Mouse (Mus musculus) neural tube, embryonic 12.5 days (tissue): ENCODE measurements around the gene Mdk. TPM values are rescaled to one million over a fixed set of nuclear protein-coding genes. Genes with fewer than 3 reads are reported as not detected.

Experiments
- ATAC-seq: fragments of 200-750 bp; cut with Nextera tagmentation; 2 replicates; pipeline ENCODE4 v1.8.0; 2017; ENCODE audit warnings: low read depth, mild to moderate bottlenecking, moderate TSS enrichment, moderate library complexity; ENCODE audit not compliant: low FRiP score
- H3K27ac ChIP-seq: fragments of 300-500 bp; sonication (generic); 2 replicates; pipeline ENCODE4 v1.5.1; 2016
- H3K27me3 ChIP-seq: fragments of 300-500 bp; sonication (generic); replicated peaks from 2 replicates; pipeline ENCODE4 v1.6.1; 2016; ENCODE audit warnings: mild to moderate bottlenecking
- H3K36me3 ChIP-seq: fragments of 300-500 bp; sonication (generic); 2 replicates; pipeline ENCODE4 v1.6.1; 2016; ENCODE audit warnings: mild to moderate bottlenecking
- H3K4me1 ChIP-seq: fragments of 300-500 bp; sonication (generic); 2 replicates; pipeline ENCODE4 v1.6.1; 2016
- H3K4me2 ChIP-seq: fragments of 300-500 bp; sonication (generic); replicated peaks from 2 replicates; pipeline ENCODE4 v1.6.1; 2016; ENCODE audit warnings: mild to moderate bottlenecking
- H3K4me3 ChIP-seq: fragments of 300-500 bp; sonication (generic); 2 replicates; pipeline ENCODE4 v1.5.1; 2016
- H3K9ac ChIP-seq: fragments of 300-500 bp; sonication (generic); 2 replicates; pipeline ENCODE4 v1.6.1; 2016; ENCODE audit warnings: mild to moderate bottlenecking
- H3K9me3 ChIP-seq: fragments of 300-500 bp; sonication (generic); 2 replicates; pipeline ENCODE4 v1.6.1; 2016; ENCODE audit warnings: mild to moderate bottlenecking
- WGBS: fragments of 180-500 bp; shearing (Covaris S2); methylation state at CpG from one replicate; pipeline ENCODE4 v1.1.7; 2016; 5-methylcytosine and 5-hydroxymethylcytosine counted together
- polyA plus RNA-seq: library from polyadenylated mRNA; unstranded; fragments of >200 nt; fragmentation: Nextera tagmentation; extraction: Ambion mirVana; gene quantifications from 2 replicates; pipeline ENCODE4 v1.2.1, GENCODE M21; 2016

The Mdk gene
- polyA plus RNA-seq, 1 experiment from 2014 or later, result 774 TPM

DNA sequence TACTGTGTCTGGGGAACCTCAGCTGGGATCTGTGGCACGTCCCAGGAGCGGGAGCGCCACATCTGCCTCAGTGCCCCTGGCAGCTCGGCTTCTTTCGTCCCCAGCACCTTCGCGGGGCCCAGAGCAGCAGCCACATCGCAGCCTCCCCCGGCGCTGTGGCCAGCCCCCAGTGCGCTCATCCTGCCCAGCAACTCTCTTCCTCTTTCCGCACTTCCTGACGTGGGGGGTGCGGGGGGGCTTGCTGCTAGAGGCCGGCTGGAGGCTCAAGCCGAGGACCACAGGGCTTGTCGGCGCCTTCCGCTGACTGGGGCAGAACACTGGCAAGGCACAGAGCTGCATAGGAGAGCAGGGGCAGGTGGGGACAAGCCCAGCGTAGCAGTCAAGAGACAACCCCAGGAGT is 33.3 kb upstream of the Mdk start:
- no peaks in the 10 kb centered on the region for H3K9me3 ChIP-seq
- peak overlapping the region; percentile 13 for H3K4me3 ChIP-seq
- no peaks in the 10 kb centered on the region for H3K36me3 ChIP-seq
- H3K4me1 ChIP-seq, result peaks cover 20% of the 10 kb centered on the region
- H3K4me2 ChIP-seq, result peak overlapping the region; percentile 27
- H3K9ac ChIP-seq, result 0 out of 2 replicates have a peak overlapping the region, but pooled peaks have one; percentile 13
- no peak for ATAC-seq
- peaks cover 5% of the 10 kb centered on the region; the same call in 1 of the 2 replicates for H3K27me3 ChIP-seq
- H3K27ac ChIP-seq, result no peak overlapping the region
- 20% methylated on average over 20 of the region's 20 CpGs for WGBS

DNA sequence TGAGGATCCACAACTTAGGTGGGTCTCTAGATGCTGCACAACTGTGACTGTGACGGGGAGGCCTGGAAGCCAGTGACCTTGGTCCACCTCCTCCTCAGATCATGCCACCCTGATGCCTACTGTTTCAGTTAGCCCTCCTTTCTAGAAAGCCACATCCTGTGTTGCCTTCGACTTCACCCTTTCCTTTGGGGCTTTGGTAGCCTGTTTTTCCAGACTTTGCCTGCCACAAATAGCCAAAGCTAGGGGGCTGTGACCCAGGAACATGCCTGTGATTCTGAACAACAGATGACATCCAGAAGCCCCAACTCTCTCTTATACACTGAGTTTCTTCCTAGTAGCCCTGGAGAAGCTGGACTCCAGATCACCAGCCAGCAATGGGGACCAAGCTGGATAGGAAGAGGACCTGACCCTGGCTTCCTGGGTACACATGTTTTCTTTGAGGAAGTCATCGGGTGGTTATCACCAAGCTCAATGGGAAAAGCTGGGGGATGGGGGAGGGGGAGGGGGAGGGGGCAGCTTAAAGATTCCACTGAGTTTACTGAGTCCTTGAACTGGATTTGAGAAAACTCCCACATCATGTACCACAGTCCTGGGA is 32.6 kb upstream of the Mdk start:
- H3K27ac ChIP-seq, result no peak overlapping the region
- no peak for ATAC-seq
- 87% methylated on average over 3 of the region's 3 CpGs for WGBS
- H3K4me3 ChIP-seq, result no peak overlapping the region
- 0 out of 2 replicates have a peak, but pooled peaks cover 5% of the 10 kb centered on the region for H3K27me3 ChIP-seq
- peaks cover 25% of the 10 kb centered on the region for H3K4me1 ChIP-seq
- H3K9ac ChIP-seq, result no peak overlapping the region
- no peaks in the 10 kb centered on the region for H3K36me3 ChIP-seq
- peak overlapping the region; percentile 27; the same call in 1 of the 2 replicates for H3K4me2 ChIP-seq
- H3K9me3 ChIP-seq, result no peaks in the 10 kb centered on the region

DNA sequence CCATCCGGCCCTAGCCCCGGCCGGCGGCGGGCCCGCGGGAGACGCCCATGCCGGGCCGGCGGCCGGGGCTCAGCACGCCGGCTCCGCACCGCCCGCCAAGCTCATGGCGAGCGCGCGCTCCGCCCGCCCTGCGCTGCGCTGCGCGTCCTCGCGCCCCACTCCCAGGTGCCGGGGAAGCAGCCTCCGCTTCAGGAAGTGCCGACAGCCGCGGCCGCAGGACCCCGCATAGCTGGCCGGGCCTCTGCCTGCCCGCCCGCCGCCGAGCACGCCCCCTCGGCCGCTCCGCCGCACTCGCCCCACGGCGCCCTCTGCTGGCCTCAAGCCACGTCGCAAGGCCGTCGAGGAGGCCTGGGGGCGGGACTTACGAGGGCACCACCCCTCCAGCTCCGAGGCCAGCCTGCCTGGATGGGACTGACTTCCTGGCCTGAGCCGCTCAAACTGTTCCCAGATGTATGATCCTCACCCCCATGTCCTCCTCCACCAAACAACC is 31.4 kb upstream of the Mdk start:
- Histone ChIP-seq H3K4me3 (peak overlapping the region; percentile 86), H3K9me3 (no peaks in the 10 kb centered on the region), H3K4me1 (peaks cover 32% of the 10 kb centered on the region), H3K27me3 (0 out of 2 replicates have a peak, but pooled peaks cover 5% of the 10 kb centered on the region), H3K27ac (peak overlapping the region; percentile 32; the same call in 1 of the 2 replicates), H3K36me3 (no peaks in the 10 kb centered on the region), H3K4me2 (peak overlapping the region; percentile 84), H3K9ac (peak overlapping the region; percentile 92)
- WGBS, result under 1% methylated on average over 57 of the region's 57 CpGs
- peak; percentile 94 for ATAC-seq

DNA sequence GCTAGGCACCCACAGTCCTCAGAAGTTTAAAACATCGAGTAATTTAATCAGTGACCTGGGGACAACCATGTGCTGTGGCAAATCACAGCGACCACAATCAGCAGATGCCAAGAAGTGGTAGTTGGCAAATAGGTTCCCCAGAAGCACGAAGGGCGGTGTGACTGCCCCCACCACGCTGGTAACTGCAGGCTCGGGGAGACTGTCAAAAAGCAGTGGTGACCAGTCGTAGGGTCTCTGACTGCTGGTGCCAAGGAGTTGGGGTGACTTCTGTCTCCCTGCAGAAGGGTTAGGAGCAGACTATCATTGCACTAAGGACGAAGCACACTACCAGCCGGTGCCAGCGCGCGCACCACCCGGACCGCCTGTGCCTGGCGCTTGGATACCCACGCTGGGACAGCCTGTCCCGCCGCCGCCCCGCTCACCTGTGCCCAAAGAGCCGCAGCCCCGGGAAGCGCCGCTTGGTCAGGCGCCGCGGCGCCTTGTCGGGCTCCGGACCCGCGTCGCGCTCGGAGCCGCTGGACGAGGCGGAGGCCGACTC is 30.8 kb upstream of the Mdk start:
- Histone ChIP-seq H3K27ac (peak overlapping the region; percentile 32; the same call in 1 of the 2 replicates), H3K4me3 (peak overlapping the region; percentile 86), H3K4me2 (peak overlapping the region; percentile 84), H3K9me3 (no peaks in the 10 kb centered on the region), H3K9ac (peak overlapping the region; percentile 92), H3K36me3 (no peaks in the 10 kb centered on the region), H3K27me3 (0 out of 2 replicates have a peak, but pooled peaks cover 5% of the 10 kb centered on the region), H3K4me1 (peaks cover 32% of the 10 kb centered on the region)
- ATAC-seq, result peak; percentile 59
- under 1% methylated on average over 39 of the region's 39 CpGs for WGBS

DNA sequence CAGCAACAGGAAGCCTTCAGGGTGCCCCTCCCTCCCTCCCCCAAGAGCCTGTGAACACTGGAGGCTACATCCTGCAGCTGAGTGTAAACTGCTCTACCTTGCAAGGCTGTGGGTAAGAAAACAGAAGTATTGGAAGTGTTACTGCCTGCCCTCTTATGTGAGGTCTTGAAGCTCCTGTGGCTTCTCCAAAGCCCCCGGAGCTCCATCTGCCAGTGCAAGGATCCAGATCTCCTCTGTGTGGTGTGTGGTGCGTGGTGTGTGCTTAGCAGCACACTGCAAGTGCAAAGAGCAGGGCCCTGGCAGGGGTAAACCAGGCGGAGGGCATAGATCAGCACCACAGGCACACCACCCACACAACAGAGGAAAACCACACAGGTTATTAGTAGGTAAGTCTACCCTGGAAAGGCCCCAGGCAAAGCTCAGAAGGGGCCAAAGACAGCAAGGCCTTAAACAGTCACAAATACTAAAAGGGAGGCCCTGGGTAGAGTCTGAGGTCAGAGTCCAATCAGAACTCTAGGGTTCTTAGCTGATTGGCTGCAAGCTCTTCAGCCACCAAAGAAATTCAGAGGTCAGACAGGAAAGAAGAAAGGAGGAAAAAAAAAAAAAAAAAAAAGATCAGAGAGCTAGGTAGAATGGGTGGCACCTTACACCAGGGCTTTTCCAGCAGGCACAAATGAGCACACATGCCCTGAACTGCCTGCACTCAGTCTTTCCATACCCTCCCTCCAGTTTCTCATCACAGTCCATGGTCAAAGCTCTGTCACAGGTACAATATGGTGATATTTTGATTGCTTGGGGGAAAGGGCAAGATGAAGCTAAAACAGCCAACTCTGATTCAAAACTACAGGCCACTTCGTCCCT is 30.0 kb upstream of the Mdk start:
- H3K9me3 ChIP-seq, result no peaks in the 10 kb centered on the region
- WGBS, result 63% methylated on average over 4 of the region's 4 CpGs
- H3K4me2 ChIP-seq, result peak overlapping the region; percentile 84
- peaks cover 38% of the 10 kb centered on the region for H3K4me1 ChIP-seq
- H3K27ac ChIP-seq, result no peak overlapping the region
- ATAC-seq, result no peak
- H3K36me3 ChIP-seq, result no peaks in the 10 kb centered on the region
- H3K9ac ChIP-seq, result peak overlapping the region; percentile 92
- H3K27me3 ChIP-seq, result 0 out of 2 replicates have a peak, but pooled peaks cover 5% of the 10 kb centered on the region
- peak overlapping the region; percentile 86 for H3K4me3 ChIP-seq

DNA sequence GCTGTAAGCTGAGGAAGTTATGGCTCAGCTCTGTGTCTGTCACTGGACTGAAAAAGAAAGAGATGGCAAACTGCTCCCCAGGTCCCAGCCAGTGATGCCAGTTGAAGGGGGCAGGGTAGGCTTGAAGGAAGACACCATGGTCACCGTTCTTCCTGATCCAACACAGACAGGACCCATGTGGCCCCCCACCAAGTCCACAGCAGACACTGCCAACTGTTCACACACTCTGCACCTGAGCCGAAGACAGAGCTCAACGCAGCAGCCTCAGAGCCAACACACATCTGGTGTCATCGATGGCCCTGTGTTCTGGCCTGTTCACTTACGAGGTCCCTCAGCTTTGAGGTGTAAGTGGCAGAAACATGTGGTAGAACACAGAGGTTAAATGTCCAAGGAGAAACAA is 28.4 kb upstream of the Mdk start:
- no peak overlapping the region for H3K4me3 ChIP-seq
- no peak for ATAC-seq
- 94% methylated on average over 5 of the region's 5 CpGs for WGBS
- 0 out of 2 replicates have a peak, but pooled peaks cover 4% of the 10 kb centered on the region for H3K27me3 ChIP-seq
- peaks cover 41% of the 10 kb centered on the region for H3K4me1 ChIP-seq
- H3K36me3 ChIP-seq, result no peaks in the 10 kb centered on the region
- H3K4me2 ChIP-seq, result no peak overlapping the region
- no peak overlapping the region for H3K27ac ChIP-seq
- no peak overlapping the region for H3K9ac ChIP-seq
- no peaks in the 10 kb centered on the region for H3K9me3 ChIP-seq

DNA sequence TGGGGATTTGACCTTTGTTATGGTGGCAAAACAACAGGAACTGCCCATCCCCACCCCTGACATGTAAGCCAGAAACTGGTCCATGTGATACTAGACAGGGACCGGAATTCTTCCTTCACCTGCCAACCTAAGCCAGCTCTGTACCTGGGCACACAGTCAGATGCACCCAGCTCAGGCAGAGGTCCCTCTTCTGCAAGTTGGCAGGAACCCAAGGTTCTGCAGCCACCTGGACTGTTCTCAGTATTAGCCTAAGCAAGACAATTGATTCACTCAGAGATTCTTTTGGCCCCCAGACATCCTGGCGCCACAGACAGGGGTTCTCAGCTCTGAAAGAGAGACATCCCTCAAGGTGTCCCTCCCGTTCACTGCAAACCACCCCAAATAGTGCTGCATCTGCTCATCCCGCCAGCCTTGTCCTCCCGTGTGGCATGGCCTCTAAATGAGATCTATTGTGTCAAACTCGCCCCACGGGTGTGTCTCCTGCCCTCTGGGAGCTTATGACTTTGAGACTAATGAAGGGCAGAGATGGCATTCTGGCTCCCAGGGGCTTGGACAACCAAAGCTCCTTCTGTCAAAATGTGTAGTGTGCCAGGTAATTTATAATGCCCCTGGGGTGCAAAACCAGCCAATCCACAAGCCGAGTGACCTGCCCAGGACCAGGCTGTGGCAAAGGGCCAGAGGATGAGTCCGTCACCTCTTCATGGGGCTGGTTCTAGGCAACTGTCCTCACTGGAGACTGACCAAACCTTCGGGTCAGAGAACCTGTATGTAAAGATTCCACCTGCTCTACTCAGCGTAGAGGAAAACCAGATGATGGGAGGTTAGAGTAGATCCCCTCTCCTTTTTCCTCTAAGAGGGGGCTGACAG is 27.7 kb upstream of the Mdk start:
- Histone ChIP-seq H3K27me3 (no peaks in the 10 kb centered on the region), H3K36me3 (no peaks in the 10 kb centered on the region), H3K9ac (peak overlapping the region; percentile 5; the same call in 1 of the 2 replicates), H3K27ac (no peak overlapping the region), H3K9me3 (no peaks in the 10 kb centered on the region), H3K4me2 (no peak overlapping the region), H3K4me1 (peaks cover 38% of the 10 kb centered on the region), H3K4me3 (no peak overlapping the region)
- ATAC-seq, result no peak
- WGBS, result 70% methylated on average over 11 of the region's 11 CpGs

DNA sequence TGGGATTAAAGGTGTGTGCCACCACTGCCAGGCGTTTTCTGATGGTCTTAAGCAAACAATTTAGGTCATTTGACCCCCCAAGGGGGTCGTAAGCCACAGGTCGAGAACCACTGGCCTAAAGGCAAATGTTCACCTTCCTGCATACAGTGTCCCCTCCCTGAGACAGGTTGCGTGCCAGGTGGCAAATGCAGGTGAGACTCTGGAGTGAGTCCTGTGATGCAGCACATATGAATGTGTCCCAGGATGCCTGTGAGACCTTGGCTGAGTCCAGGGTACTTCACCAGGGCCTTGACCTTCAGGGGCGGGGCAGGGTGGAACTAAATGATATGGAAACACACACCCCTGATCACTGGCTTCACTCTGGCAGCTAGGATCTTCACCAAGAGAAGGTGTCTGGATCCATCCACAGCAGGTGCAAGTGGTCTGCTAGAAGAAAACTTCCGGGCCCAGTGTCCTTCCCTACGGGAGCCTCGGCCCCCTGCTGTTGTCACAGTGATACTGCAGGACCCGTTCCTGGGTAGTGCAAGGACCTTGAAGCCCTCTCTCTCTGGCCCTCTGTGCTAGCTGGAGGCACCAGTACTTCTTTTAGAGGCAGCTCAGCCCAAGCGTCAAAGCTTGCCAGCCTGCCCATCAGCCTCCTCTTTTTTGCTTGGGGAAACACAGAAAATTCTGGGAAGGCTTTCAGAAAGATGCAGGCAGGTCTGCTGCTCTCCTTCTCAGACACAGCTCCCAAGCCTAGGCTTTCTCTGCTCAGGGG is 26.8 kb upstream of the Mdk start:
- Histone ChIP-seq H3K9ac (no peak overlapping the region), H3K27ac (no peak overlapping the region; the same call in 1 of the 2 replicates), H3K4me2 (no peak overlapping the region), H3K36me3 (no peaks in the 10 kb centered on the region), H3K4me3 (no peak overlapping the region), H3K4me1 (peaks cover 41% of the 10 kb centered on the region), H3K9me3 (no peaks in the 10 kb centered on the region), H3K27me3 (no peaks in the 10 kb centered on the region)
- 48% methylated on average over 10 of the region's 10 CpGs for WGBS
- no peak for ATAC-seq

DNA sequence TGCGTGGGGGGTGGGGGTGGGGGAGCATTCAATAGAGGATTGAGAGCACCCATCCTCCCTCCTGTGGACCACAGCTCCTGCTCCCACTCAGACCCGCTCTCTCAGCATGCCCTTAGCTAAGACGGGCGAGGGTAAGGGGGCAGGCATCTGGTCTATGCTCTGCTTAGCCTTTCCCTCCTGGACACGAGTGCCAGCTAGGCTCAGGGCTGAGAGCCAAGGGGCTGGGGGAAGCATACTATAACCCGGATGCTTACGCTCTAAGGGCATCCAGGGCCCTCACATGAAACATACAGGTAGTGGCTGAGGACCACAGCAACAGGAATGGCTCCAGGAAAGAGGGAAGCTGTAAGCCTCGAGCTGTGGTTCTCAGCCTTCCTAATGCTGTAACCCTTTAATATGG is 26.0 kb upstream of the Mdk start:
- peaks cover 43% of the 10 kb centered on the region for H3K4me1 ChIP-seq
- H3K4me3 ChIP-seq, result no peak overlapping the region
- no peak overlapping the region for H3K27ac ChIP-seq
- no peak overlapping the region for H3K9ac ChIP-seq
- 90% methylated on average over 8 of the region's 8 CpGs for WGBS
- H3K9me3 ChIP-seq, result no peaks in the 10 kb centered on the region
- no peak for ATAC-seq
- H3K27me3 ChIP-seq, result no peaks in the 10 kb centered on the region
- H3K36me3 ChIP-seq, result no peaks in the 10 kb centered on the region
- H3K4me2 ChIP-seq, result no peak overlapping the region

DNA sequence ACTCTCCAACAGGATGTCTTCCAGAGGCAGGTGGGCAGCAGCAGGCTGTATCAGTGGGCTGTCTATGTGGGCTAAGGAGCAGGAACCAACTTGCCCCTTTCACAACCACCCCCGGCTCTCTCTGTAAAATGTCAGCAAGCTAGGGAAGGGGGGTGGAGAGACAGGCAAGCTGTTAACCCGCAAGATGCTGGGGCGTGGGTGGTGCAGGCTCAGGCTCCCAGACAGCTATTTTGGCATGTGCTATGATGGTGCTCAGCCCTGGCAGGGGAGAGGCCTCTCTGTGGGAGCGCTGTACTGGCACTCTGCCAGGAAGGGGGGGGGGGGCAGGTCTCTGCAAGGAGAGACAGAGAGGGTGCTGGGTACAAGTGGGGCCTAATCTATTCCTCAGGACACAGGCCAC is 25.0 kb upstream of the Mdk start:
- ATAC-seq, result peak; percentile 56; the same call in 1 of the 2 replicates
- Histone ChIP-seq H3K4me1 (peaks cover 34% of the 10 kb centered on the region), H3K9ac (no peak overlapping the region), H3K36me3 (no peaks in the 10 kb centered on the region), H3K27ac (no peak overlapping the region), H3K27me3 (no peaks in the 10 kb centered on the region), H3K4me3 (no peak overlapping the region), H3K4me2 (peak overlapping the region; percentile 12; the same call in 1 of the 2 replicates), H3K9me3 (no peaks in the 10 kb centered on the region)
- 53% methylated on average over 4 of the region's 4 CpGs for WGBS

DNA sequence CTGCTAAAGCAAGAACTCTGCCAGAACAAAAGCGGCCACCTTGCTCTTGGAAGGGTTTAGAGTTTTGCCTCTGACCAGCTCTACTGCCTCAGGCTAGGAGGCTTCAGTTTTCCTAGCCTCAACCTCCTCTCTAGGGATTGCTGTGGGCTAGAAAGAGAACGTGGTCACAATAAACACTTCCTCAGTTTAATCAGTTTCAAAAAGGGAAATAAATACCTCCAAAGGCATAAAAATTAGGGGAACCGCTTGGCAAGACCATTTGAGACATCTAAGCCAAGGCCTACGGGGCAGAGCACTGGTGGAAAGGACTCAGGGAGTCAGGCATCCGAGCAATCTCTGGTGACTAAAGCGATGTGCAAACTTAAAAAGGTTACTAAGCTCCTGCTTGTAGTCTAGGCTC is 23.8 kb upstream of the Mdk start:
- 88% methylated on average over 6 of the region's 6 CpGs for WGBS

More for the DNA sequence above, 23.8 kb upstream of the Mdk start:
- Histone ChIP-seq H3K4me3 (no peak overlapping the region), H3K27ac (no peak overlapping the region), H3K4me2 (no peak overlapping the region), H3K36me3 (no peaks in the 10 kb centered on the region), H3K9me3 (no peaks in the 10 kb centered on the region), H3K27me3 (no peaks in the 10 kb centered on the region), H3K9ac (no peak overlapping the region), H3K4me1 (peaks cover 28% of the 10 kb centered on the region)
- ATAC-seq, result no peak
